Mouse (Mus musculus) olfactory bulb, adult 2 months (tissue): ENCODE measurements around the gene Glud1. TPM values are rescaled to one million over a fixed set of nuclear protein-coding genes. Genes with fewer than 3 reads are reported as not detected.

ENCODE experiments used
- H3K27ac ChIP-seq: fragments of 200-500 bp; 2 replicates; pipeline ENCODE4 v1.5.1; 2012; ENCODE audit warnings: low read depth, low read length; ENCODE audit not compliant: insufficient read depth
- H3K4me1 ChIP-seq: fragments of 200-500 bp; 2 replicates; pipeline ENCODE4 v1.6.1; 2012; ENCODE audit warnings: low read length; ENCODE audit not compliant: control insufficient read depth, insufficient read depth
- H3K4me3 ChIP-seq: fragments of 200-500 bp; 2 replicates; pipeline ENCODE4 v1.5.1; 2012; ENCODE audit warnings: mild to moderate bottlenecking, low read depth, low read length, moderate library complexity; ENCODE audit not compliant: insufficient read depth
- CTCF ChIP-seq: fragments of 200-500 bp; IDR thresholded peaks from 2 replicates; pipeline ENCODE4 v1.5.1; 2012; ENCODE audit warnings: low read depth, mild to moderate bottlenecking, low read length, moderate library complexity; ENCODE audit not compliant: insufficient read depth
- POLR2A ChIP-seq: fragments of 200-500 bp; IDR thresholded peaks from 2 replicates; pipeline ENCODE4 v1.6.1; 2012; ENCODE audit warnings: mild to moderate bottlenecking, low read depth, low read length, moderate library complexity; ENCODE audit not compliant: insufficient read depth
- WGBS: fragments of 180-500 bp; shearing (Covaris S2); methylation state at CpG from one replicate; pipeline ENCODE4 v1.1.7; 2018; 5-methylcytosine and 5-hydroxymethylcytosine counted together
- polyA plus RNA-seq: library from polyadenylated mRNA; stranded (reverse); fragments of >200 nt; gene quantifications from 2 replicates; pipeline ENCODE4 v1.2.4, GENCODE M21; 2012; ENCODE audit warnings: low replicate concordance; ENCODE audit not compliant: missing spikeins, insufficient read depth, insufficient read length

Glud1 gene
- polyA plus RNA-seq, 1 experiment: 89.8 TPM

DNA sequence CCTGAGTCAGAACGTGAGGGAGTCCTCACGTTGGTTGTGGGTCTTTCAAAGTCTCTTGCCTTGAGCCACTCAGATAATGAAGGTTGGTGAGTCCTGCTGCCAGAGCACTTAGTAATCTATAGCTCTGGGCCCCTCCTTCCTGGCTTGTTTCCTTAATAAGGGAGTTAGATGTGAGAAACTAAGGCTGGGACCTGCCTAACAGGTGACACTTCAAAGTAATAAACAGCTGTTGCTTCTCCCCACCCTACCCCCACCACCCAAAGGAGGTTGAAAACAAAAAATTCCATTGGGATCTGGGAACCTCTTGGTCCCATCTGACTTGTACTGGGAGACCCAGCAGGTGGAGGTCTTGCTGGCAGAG lies 54.6 kb downstream of the Glud1 start:
- 86% methylated on average over 2 of the region's 2 CpGs for WGBS
- Histone ChIP-seq H3K4me3 (no peak overlapping the region), H3K4me1 (peaks cover 12% of the 10 kb centered on the region), H3K27ac (no peak overlapping the region)
- TF ChIP-seq CTCF (no peak), POLR2A (no peak)

DNA sequence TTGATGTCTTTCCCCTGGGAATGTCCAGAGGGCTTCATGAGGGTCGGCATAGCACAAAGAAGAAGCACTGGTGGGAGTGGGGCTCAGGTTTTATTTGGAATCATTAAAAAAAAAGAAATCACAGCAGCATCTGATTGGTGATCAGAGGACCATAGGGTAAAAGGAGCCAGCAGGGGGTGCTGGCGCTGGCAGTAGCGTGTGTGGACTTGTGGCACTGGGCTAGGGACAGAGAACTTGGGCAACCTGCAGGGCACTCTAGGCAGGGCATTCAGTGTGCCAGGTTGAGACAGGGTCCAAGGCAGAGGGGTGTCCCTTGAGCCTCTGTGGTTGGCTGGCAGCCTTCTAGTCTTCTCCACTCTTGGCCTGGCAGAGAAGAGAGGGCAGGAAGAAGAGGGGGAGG lies 59.7 kb downstream of the Glud1 start:
- no peak overlapping the region for H3K4me3 ChIP-seq
- no peak overlapping the region for H3K27ac ChIP-seq
- TF ChIP-seq POLR2A (no peak), CTCF (no peak)
- WGBS: 72% methylated on average over 3 of the region's 3 CpGs
- no peaks in the 10 kb centered on the region; the same call in 1 of the 2 replicates for H3K4me1 ChIP-seq

GRCm38 (mm10) chr14:34370921-34371320 lies 60.4 kb downstream of the Glud1 start:
- H3K4me1 ChIP-seq: no peaks in the 10 kb centered on the region; the same call in 1 of the 2 replicates
- H3K4me3 ChIP-seq: no peak overlapping the region
- no peak for TF ChIP-seq CTCF
- TF ChIP-seq POLR2A: no peak
- no peak overlapping the region for H3K27ac ChIP-seq
- WGBS: 92% methylated on average over 3 of the region's 3 CpGs

GRCm38 (mm10) chr14:34371763-34372162 lies 61.2 kb downstream of the Glud1 start:
- 86% methylated on average over 2 of the region's 2 CpGs for WGBS
- H3K27ac ChIP-seq: no peak overlapping the region
- TF ChIP-seq POLR2A (no peak), CTCF (no peak)
- no peaks in the 10 kb centered on the region; the same call in 1 of the 2 replicates for H3K4me1 ChIP-seq
- H3K4me3 ChIP-seq: no peak overlapping the region

GRCm38 (mm10) chr14:34372646-34373045 lies 62.1 kb downstream of the Glud1 start:
- 90% methylated on average over 6 of the region's 6 CpGs for WGBS
- Histone ChIP-seq H3K4me1 (no peaks in the 10 kb centered on the region; the same call in 1 of the 2 replicates), H3K27ac (no peak overlapping the region), H3K4me3 (no peak overlapping the region)
- TF ChIP-seq POLR2A (no peak), CTCF (0 out of 2 replicates have a peak, but pooled peaks have one; percentile 11)

- TF ChIP-seq POLR2A (no peak), CTCF (no peak)
- Histone ChIP-seq H3K4me3 (no peak overlapping the region), H3K27ac (no peak overlapping the region), H3K4me1 (peaks cover 2% of the 10 kb centered on the region)
- 93% methylated on average over 6 of the region's 6 CpGs for WGBS
These were observed 63.1 kb downstream of the Glud1 start for GRCm38 (mm10) chr14:34373581-34373980.

DNA sequence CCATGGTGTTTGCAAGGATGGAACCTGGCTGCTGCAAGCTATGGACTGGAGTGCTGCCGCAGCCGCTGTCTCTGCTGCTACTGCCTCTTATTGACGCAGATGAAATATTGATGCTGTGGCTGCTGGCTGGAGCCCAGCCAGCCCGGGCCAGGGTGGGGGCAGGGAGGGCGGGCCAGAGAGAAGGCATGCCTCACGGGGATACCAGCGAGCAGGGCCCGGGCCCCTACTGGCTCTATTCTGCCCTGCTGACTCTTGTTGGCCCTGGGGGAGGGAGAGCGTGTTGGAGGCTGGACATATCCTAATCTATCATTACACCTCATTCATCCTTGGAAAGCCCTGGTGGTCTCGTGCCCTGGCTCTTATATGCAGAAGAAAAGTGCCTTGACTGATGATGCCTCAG lies 64.0 kb downstream of the Glud1 start, which contains the start of gene Sncg:
Gene Sncg (minus strand): TSS at position 213 of the 400 bp plus-strand sequence.
- H3K4me3 ChIP-seq: no peak within 1 kb of the TSS

DNA sequence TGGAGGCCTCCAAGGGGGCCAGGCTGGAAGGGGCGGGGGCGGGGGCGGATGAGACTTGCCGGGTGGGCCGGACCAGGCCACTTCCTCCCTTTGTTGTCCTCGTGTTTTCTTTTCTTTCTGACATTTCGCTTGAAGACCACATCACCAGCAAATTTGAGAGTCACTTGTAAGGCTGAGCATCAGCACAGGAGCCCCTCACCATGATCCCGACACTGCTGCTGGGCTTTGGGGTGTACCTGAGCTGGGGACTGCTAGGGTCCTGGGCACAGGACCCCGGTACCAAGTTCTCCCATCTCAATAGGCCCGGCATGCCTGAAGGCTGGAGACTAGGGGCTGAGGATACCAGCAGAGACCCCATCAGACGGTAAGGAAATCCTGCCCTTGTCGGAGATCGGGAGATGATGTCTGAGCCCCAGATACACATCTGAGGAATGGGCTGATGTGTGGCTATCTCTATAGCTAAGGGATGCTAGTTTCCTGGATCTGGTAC lies 64.9 kb downstream of the Glud1 start, which contains the start of gene Mmrn2:
Gene Mmrn2 (plus strand): TSS at position 51 of the 490 bp plus-strand sequence.
- Histone ChIP-seq H3K27ac (no peak within 1 kb of the TSS), H3K4me3 (no peak within 1 kb of the TSS), H3K4me1 (peaks cover 7% of the 10 kb centered on the region)
- WGBS: 84% methylated on average over 13 of the region's 13 CpGs
- TF ChIP-seq POLR2A (no peak), CTCF (no peak)

More for the DNA sequence above, 64.0 kb downstream of the Glud1 start, which contains the start of gene Sncg:
- 61% methylated on average over 10 of the region's 10 CpGs for WGBS
- no peak for TF ChIP-seq POLR2A
- no peak for TF ChIP-seq CTCF
- Histone ChIP-seq H3K4me1 (peaks cover 7% of the 10 kb centered on the region), H3K27ac (no peak within 1 kb of the TSS)

- H3K27ac ChIP-seq: no peak overlapping the region
- H3K4me1 ChIP-seq: peaks cover 7% of the 10 kb centered on the region
- no peak overlapping the region for H3K4me3 ChIP-seq
- WGBS: 95% methylated on average over 5 of the region's 5 CpGs
- no peak for TF ChIP-seq CTCF
- TF ChIP-seq POLR2A: no peak
These were observed 65.4 kb downstream of the Glud1 start for GRCm38 (mm10) chr14:34375941-34376340.

DNA sequence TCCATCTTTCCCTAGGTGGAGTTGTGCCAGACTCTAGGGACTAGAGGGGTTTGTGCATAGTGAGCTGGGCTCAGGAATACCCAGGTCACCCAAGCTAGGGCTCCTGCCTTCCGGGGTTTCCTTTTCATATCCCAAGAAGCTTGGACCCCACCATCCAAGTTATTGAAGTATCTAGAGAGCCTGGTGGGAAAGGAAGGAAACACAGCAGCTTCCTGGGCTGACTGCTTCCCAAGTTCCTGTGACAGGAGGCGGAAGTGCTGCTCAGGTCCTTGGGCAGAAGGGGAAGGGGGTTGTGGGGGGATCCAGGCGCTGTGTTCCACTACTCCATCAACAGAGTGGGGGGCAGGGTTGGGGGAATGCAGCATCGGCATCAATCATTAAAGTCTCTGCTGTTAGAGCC lies 66.6 kb downstream of the Glud1 start:
- Histone ChIP-seq H3K27ac (no peak overlapping the region), H3K4me3 (no peak overlapping the region), H3K4me1 (peaks cover 7% of the 10 kb centered on the region)
- TF ChIP-seq POLR2A (no peak), CTCF (no peak)
- WGBS: 82% methylated on average over 4 of the region's 4 CpGs
